Mouse (Mus musculus) kidney, postnatal 0 days (tissue): ENCODE data around the gene B3galnt1. TPM values are rescaled to one million over a fixed set of nuclear protein-coding genes. Genes with fewer than 3 reads are reported as not detected.

Experiments
- ATAC-seq: fragments of 200-750 bp; cut with Nextera tagmentation; replicated peaks from 2 replicates; pipeline ENCODE4 v1.8.0; 2017; ENCODE audit warnings: low read depth, moderate number of reproducible peaks, moderate TSS enrichment, moderate library complexity; ENCODE audit not compliant: low FRiP score
- DNase-seq: peaks from one replicate; pipeline ENCODE4 v3.0.0-alpha.2; 2016; ENCODE audit warnings: low spot score
- H3K27ac ChIP-seq: fragments of 300-500 bp; sonication (generic); 2 replicates; pipeline ENCODE4 v1.5.1; 2014; ENCODE audit warnings: mild to moderate bottlenecking
- H3K27me3 ChIP-seq: fragments of 300-500 bp; sonication (generic); 2 replicates; pipeline ENCODE4 v1.6.1; 2014; ENCODE audit warnings: low read length, mixed read lengths; ENCODE audit not compliant: insufficient read depth
- H3K36me3 ChIP-seq: fragments of 300-500 bp; sonication (generic); 2 replicates; pipeline ENCODE4 v1.6.1; 2014; ENCODE audit warnings: low read length, mixed read lengths; ENCODE audit not compliant: insufficient read depth
- H3K4me1 ChIP-seq: fragments of 300-500 bp; sonication (generic); replicated peaks from 2 replicates; pipeline ENCODE4 v1.6.1; 2014; ENCODE audit warnings: antibody characterized with exemption, low read length, mixed read lengths; ENCODE audit not compliant: insufficient read depth
- H3K4me2 ChIP-seq: fragments of 300-500 bp; sonication (generic); 2 replicates; pipeline ENCODE4 v1.6.1; 2014; ENCODE audit warnings: mild to moderate bottlenecking, low read length, moderate library complexity, mixed read lengths
- H3K4me3 ChIP-seq: fragments of 300-500 bp; sonication (generic); replicated peaks from 2 replicates; pipeline ENCODE4 v1.5.1; 2014; ENCODE audit warnings: low read depth, low read length
- H3K9ac ChIP-seq: fragments of 300-500 bp; sonication (generic); 2 replicates; pipeline ENCODE4 v1.6.1; 2014; ENCODE audit warnings: low read depth, low read length
- H3K9me3 ChIP-seq: fragments of 300-500 bp; sonication (generic); replicated peaks from 2 replicates; pipeline ENCODE4 v1.6.1; 2016; ENCODE audit warnings: low read length, inconsistent platforms, mixed read lengths
- CTCF ChIP-seq: IDR thresholded peaks from 2 replicates; pipeline ENCODE4 v1.5.1; 2016; ENCODE audit warnings: antibody characterized with exemption, low read depth, mild to moderate bottlenecking, moderate library complexity
- WGBS: fragments of 180-500 bp; shearing (Covaris S2); extraction: QIAGEN DNeasy Blood & Tissue Kit; methylation state at CpG from one replicate; pipeline ENCODE4 v1.1.7; 2014; 5-methylcytosine and 5-hydroxymethylcytosine counted together
- polyA plus RNA-seq: library from polyadenylated mRNA; unstranded; fragments of >200 nt; fragmentation: Nextera tagmentation; extraction: Ambion mirVana; gene quantifications from 2 replicates; pipeline ENCODE4 v1.2.1, GENCODE M21; 2015

Gene B3galnt1
- polyA plus RNA-seq, result 31.4 and 33.9 TPM in 2 replicates

- Histone ChIP-seq H3K9ac (peak within 1 kb of the TSS; percentile 87), H3K36me3 (no peaks in the 10 kb centered on the region), H3K9me3 (no peaks in the 10 kb centered on the region), H3K4me3 (peak within 1 kb of the TSS; percentile 69), H3K27me3 (no peaks in the 10 kb centered on the region), H3K4me2 (peak within 1 kb of the TSS; percentile 95), H3K4me1 (no peaks in the 10 kb centered on the region), H3K27ac (no peak within 1 kb of the TSS)
- under 1% methylated on average over 77 of the region's 99 CpGs for WGBS
- TF ChIP-seq CTCF, result peak; percentile 45
- DNase-seq (peak; percentile 73), ATAC-seq (peak; percentile 85)
Measured at GRCm38 (mm10) chr3:69598261-69599165, at the start of gene B3galnt1. TSS of gene B3galnt1 (minus strand) at chr3:69598960.

- 81% methylated on average over 3 of the region's 3 CpGs for WGBS
- Histone ChIP-seq H3K4me3 (no peak overlapping the region), H3K27ac (no peak overlapping the region), H3K27me3 (no peaks in the 10 kb centered on the region), H3K9me3 (no peaks in the 10 kb centered on the region), H3K36me3 (no peaks in the 10 kb centered on the region), H3K4me2 (no peak overlapping the region), H3K9ac (no peak overlapping the region), H3K4me1 (no peaks in the 10 kb centered on the region)
- ATAC-seq (no peak), DNase-seq (no peak)
- no peak for TF ChIP-seq CTCF
Measured at GRCm38 (mm10) chr3:69634521-69634920, 35.8 kb upstream of the B3galnt1 start.

GRCm38 (mm10) chr3:69633706-69634420, 35.1 kb upstream of the B3galnt1 start:
- no peak overlapping the region for H3K4me3 ChIP-seq
- H3K9ac ChIP-seq, result no peak overlapping the region
- 78% methylated on average over 12 of the region's 12 CpGs for WGBS
- no peaks in the 10 kb centered on the region for H3K36me3 ChIP-seq
- H3K4me2 ChIP-seq, result no peak overlapping the region
- ATAC-seq (no peak), DNase-seq (peak; percentile 8)
- no peak for TF ChIP-seq CTCF
- no peak overlapping the region for H3K27ac ChIP-seq
- no peaks in the 10 kb centered on the region for H3K9me3 ChIP-seq
- H3K4me1 ChIP-seq, result no peaks in the 10 kb centered on the region
- no peaks in the 10 kb centered on the region for H3K27me3 ChIP-seq

GRCm38 (mm10) chr3:69626963-69627590, 28.3 kb upstream of the B3galnt1 start:
- DNase-seq (no peak), ATAC-seq (no peak)
- no peak for TF ChIP-seq CTCF

GRCm38 (mm10) chr3:69626213-69626962, 27.6 kb upstream of the B3galnt1 start:
- Histone ChIP-seq H3K9ac (no peak overlapping the region), H3K4me1 (no peaks in the 10 kb centered on the region), H3K9me3 (no peaks in the 10 kb centered on the region), H3K36me3 (no peaks in the 10 kb centered on the region), H3K27ac (no peak overlapping the region), H3K4me2 (no peak overlapping the region), H3K4me3 (no peak overlapping the region), H3K27me3 (no peaks in the 10 kb centered on the region)
- 76% methylated on average over 11 of the region's 11 CpGs for WGBS
- ATAC-seq (no peak), DNase-seq (no peak)
- no peak for TF ChIP-seq CTCF

More at GRCm38 (mm10) chr3:69626963-69627590, 28.3 kb upstream of the B3galnt1 start:
- Histone ChIP-seq H3K4me3 (no peak overlapping the region), H3K27me3 (no peaks in the 10 kb centered on the region), H3K4me1 (no peaks in the 10 kb centered on the region), H3K9me3 (no peaks in the 10 kb centered on the region), H3K9ac (no peak overlapping the region), H3K4me2 (no peak overlapping the region), H3K36me3 (no peaks in the 10 kb centered on the region), H3K27ac (no peak overlapping the region)
- WGBS, result 61% methylated on average over 11 of the region's 11 CpGs

- Histone ChIP-seq H3K27me3 (no peaks in the 10 kb centered on the region), H3K4me1 (no peaks in the 10 kb centered on the region), H3K9me3 (no peaks in the 10 kb centered on the region), H3K27ac (no peak overlapping the region), H3K9ac (no peak overlapping the region), H3K4me3 (no peak overlapping the region), H3K4me2 (no peak overlapping the region), H3K36me3 (no peaks in the 10 kb centered on the region)
- WGBS, result 69% methylated on average over 2 of the region's 2 CpGs
- no peak for TF ChIP-seq CTCF
- no peak for ATAC-seq
- no peak for DNase-seq
Measured at GRCm38 (mm10) chr3:69624182-69624581, 25.4 kb upstream of the B3galnt1 start.
